Mouse (Mus musculus) heart, postnatal 0 days (tissue): ENCODE measurements around the gene G6pc2.

ENCODE experiments used
- CTCF ChIP-seq: IDR thresholded peaks from 2 replicates; pipeline ENCODE4 v1.5.1; 2016; ENCODE audit warnings: antibody characterized with exemption, control low read depth, low read depth
- EP300 ChIP-seq: IDR thresholded peaks from 2 replicates; pipeline ENCODE4 v1.6.1; 2016; ENCODE audit warnings: antibody characterized with exemption, low read depth

GRCm38 (mm10) chr2:69191059-69191458, 19.8 kb upstream of the G6pc2 start:
- TF ChIP-seq CTCF = no peak
- no peak for TF ChIP-seq EP300
